Mouse (Mus musculus) fat pad, adult 2 months (tissue): Measurements from ENCODE around the gene Zfp872.
"Not testable (repeated sequence)": the region's sequence is repeated elsewhere in the genome, so short reads cannot be mapped to it uniquely, and the experiment has no call there.

Source experiments
- DNase-seq: peaks from one replicate; pipeline ENCODE4 v3.0.0-alpha.2; 2011; ENCODE audit warnings: low read depth, low spot score; ENCODE audit errors: extremely low read depth

Zfp872 gene

DNA sequence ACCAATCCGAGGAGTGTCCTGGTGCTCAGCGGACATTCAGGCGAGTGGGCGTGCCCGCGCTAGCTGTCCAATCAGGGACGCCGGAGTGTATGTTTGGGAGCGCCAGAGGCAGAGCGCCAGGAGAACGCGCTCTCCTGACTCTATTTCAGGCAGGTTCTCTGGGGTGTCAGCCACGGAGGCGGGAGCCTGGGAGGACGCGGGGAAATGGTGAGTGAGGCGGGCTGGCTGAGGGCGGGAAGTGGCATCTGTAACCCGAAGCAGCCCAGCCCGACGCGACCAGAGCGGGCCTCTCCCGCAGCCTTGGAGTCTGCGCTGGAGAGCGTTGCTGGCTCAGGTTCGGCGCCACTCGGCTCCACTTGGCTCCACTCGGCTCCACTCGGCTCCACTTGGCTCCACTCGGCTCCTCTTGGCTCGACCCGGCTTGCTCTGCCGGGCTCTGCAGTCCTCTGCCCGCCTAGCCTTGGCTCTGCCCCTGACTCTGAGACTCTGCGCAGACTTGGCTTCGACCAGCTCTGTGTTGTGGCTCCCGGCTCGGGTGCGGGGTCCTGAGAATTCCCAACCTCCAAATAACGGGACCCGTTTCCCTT is at the start of gene Zfp872:
Zfp872 (plus strand) TSS at position 66 of the 587 bp plus-strand sequence.
- no peak for DNase-seq

DNA sequence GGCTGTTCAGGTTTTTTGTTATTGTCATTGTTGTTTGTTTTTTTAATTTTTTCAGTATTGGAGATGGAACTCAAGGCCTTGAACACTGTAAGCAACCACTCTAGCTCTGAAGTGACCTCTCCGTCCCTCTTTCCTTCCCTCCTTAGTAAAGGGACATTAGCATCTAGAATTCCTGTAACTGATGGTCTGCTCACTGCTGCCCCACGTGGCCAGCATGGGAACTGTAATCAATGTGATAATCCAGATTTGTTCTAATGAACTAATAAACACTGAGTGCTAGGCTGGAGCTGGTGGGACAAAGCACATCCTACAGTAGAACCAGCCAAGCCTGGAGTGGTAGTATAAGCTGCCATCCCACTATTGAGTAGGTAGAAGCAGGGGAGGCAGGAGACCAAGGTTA is 49.4 kb upstream of the Zfp872 start:
- no peak for DNase-seq

DNA sequence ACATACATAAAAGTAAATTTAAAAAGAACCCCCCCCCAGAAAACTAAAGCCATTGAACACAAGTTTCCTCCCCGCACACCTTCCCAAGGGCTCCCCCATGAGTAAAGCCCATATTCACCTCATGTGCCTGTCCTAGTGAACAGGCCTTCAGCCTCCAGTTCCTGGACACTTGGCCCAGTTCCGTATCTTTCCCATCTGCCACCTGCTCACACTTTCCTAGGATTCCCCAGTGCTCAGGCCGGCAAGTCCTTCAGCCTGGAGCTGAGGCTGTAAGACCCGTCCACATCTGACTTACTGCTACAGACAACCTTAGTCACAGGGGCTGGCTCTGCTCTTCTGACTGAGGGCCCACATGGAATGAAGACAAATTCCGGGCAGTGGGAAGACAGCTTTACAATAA is 48.1 kb upstream of the Zfp872 start:
- no peak for DNase-seq

DNA sequence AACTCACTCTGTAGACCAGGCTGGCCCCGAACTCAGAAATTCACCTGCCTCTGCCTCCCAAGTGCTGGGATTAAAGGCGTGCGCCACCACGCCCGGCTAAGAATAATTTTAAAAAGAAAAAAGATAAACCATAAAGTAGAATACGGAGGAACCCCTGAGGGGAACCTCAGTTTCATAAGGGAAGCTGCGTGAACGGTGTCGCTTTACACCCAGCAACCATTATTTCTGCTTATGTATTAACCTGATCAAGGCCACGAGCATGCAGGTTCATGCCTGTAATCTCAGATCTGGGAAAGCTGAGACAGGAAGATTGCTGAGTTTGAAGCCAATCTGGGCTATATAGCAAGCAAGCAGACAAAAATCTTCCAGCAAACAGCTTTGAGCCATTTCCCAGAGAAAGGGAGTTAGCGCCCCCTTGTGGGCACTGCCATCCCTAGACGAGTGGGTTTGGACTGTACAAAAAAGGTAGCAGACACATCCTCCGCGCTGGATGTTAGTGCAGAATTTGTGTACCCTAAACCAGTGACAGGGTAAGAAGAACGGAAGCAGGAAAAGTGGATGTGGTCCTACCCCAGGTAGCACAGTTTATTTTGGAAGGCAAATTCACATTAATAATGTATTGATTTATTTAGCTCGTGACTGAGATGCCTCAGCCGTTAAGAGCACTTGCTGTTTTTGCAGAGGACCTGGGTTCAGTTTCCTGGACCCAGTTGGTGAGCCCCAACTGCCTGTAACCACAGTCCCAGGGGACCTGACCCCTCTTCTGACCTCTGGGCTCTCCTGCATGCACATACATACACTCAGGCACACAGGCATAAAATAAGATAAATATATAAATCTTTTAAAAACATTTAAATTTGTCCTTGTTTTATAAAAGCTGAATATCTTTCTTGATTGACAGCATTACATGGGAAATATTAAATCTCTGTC is 44.5 kb upstream of the Zfp872 start:
- no peak for DNase-seq

DNA sequence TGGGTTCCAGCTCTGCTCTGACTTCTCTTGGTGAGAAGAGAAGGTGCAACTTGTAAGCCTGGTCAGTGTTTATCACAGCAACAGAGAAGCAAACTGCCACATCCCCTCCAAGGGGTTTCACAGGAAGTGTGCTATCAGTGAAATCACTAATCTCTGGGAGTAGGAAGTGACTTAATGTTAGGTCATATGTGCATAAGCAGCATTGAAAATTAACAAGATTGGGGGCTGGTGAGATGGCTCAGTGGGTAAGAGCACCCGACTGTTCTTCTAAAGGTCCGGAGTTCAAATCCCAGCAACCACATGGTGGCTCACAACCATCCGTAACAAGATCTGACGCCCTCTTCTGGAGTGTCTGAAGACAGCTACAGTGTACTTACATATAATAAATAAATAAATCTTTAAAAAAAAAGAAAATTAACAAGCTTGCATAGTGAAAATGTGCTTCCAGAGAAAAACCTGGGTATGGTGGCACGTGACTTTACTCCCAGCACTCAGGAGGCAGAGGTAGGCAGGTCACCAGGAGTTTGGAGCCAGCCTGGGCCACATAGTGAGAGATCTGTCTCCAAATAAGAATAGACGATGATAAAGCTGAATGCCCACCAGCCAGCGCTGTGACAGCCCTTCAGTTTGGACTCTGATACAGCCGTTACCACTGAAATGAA is 43.5 kb upstream of the Zfp872 start:
- DNase-seq = no peak

DNA sequence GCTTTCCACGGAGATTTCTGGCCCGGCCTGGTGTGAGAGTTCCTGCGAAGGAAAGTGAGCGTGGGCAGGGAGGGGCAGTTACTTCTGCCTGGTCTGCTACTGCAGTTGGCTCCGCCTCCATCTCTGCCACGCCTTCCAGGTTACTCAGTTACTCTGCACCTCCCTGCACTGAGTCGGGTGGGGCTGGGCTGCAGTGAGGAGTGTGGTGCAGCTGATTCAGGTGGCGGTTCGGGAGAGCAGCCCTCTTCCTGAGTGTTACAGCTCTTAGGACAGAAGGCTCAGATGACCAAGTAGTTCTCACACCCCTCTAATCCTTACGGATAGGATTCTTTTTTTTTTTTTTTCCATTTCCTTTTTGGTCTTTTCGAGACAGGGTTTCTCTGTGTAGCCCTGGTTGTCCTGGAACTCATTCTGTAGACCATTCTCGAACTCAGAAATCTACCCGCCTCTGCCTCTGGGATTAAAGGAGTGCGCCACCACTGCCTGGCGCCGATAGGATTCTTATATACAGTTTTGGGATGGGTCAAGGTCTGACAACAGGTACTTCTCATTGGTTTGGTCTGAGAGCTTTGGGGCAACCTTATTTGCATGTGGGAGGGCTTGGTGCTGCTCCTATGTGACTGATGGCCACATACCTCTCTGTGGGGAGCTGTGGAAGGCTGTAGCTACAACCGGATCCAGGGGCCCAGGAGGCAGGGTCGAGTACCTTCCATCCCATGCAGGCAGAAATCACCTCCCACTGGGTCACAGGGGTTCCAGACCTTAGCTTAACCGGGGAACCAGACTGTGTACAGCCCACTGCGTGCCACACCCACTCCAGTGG is 38.3 kb upstream of the Zfp872 start:
- DNase-seq = no peak

DNA sequence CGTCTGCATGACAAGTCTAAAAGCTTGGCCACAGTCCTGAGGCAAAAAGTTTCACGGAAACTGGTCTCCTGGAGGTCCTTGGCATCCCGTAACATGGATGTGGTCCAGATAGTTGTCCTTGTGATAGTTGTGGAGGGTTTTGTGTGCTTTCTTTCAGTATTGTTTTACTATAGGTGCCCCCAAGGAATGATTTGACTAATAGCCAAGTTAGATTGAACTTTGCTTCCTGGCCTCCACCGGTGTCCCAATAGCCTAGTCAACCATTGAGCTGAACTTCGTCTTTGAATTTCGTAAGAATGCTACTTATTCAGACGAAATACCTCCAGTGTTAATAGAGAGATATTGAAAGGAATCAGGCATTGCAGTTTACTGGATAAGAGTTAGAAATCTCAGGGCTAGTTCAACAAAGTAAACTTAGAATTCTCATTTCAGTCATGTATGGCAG is 37.6 kb upstream of the Zfp872 start:
- not testable (repeated sequence) for DNase-seq

DNA sequence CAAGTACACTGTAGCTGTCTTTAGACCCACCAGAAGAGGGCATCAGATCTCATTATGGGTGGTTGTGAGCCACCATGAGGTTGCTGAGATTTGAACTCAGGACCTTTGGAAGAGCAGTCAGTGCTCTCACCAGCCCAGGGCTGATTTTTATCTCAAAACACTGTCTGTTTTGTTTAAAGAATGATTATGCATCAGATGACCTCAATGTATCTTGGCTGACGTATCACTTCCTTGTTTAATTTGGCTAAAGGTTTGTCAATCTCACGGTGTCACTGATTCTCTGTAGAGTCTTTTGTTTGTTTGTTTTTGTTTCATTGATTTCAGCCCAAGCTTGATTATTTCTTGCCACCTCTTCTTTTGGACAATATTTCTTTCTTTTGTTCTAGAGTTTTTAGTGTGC is 36.9 kb upstream of the Zfp872 start:
- DNase-seq = no peak

DNA sequence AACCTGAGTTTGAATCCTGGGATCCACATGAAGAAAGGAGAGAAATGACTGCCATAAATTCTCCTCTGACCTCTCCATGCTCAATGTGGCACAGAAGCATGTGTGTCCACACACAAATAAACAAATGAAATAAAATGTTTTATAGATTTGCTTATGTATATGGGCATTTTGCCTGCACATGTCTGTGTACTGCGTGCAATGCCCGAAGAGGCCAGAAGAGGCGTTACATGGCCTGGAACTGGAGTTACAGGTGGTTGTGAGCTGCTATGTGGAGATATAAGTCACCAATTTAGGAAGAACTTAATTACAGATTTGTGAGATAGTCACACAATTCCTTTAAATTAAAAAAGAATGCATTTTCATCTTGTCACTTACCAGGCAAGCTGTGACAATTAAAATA is 34.1 kb upstream of the Zfp872 start:
- DNase-seq = no peak

DNA sequence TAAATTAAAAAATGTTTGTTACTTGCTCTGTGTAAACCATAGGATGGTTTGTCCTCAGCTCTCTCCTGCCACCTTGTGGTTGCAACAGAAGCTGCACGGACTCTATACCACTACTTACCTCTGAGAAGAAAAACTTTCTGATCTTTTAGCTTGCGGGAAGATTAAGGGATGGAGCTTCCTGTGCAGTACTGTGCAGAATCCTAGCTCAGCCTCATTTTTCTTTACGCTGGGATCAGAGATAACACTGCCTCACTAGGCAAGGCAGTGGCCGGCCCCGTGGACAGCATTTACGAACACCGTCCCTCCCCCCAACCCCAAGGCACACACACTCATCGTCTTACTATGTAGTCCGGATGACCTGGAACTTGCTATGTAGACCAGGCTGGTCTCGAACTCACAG is 32.3 kb upstream of the Zfp872 start:
- no peak for DNase-seq

DNA sequence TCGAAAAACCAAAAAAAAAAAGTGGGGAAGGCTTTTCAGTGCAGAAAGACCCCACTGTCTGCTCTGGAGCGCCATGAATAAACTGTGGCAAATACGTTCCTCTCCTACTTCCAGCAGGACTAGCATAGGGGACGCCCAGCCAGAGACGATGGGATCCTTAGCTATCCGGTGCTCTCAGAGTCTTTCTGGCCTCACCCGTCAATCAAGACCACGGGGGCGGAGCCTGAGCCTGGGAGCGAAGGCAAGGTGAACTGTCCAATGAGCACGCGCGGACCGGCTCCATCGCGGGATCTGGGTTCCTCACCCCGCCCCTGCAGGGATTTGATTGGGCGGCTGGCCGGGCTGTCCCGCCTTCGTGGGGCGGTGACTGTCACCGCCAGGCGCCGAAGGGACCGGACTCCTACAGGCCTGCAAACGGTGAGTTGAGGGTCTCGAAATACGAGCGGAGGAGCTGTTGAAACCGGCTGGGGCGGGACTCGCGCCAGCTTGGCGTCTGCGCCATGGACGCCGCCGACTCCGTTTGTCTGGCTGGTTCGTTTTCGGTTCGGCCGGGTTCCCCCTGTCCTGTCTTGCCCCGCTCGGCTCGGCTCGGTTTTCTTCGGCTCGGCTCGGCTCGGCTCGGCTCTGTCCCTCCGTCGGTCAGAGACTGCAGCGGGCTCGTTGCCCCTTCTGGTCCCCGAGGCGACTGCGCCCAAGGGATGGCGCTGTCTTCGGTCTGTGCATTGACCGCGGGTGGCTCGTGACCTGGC is 31.2 kb upstream of the Zfp872 start, which contains the start of gene Pigyl:
Pigyl (plus strand) TSS at position 350 of the 749 bp plus-strand sequence.
- DNase-seq = no peak

DNA sequence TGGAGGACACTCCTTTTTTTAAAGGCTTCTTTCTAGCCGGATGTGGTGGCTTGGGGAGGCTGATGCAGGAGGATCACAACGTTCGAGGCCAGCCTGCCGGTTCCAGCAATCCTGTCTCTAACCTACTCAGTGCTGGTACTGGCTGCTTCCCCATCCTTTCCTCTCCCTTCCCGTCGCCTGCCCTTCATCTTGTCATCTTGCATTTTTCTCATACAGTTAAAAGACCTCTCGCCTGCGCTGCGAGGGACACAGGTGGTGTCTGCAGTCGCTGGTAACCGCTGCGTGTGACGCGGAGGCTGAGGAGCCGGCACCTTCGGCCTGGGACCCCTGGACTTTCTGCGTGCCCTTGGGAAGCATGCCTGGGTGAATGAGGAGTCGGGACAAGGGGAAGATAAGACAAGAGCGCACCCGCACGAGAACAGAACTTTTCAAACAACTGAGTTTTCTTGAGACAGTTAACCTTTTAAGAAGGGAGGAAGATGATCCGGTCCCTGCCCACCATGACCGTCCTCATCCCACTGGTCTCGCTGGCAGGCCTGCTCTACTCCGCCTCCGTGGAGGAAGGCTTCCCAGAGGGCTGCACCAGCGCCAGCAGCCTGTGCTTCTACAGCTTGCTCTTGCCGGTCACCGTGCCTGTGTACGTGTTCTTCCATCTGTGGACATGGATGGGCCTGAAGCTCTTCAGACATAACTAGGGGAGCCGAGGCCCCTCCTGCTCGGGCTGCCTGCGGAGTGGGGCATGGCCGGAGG is 30.2 kb upstream of the Zfp872 start:
- DNase-seq = no peak

DNA sequence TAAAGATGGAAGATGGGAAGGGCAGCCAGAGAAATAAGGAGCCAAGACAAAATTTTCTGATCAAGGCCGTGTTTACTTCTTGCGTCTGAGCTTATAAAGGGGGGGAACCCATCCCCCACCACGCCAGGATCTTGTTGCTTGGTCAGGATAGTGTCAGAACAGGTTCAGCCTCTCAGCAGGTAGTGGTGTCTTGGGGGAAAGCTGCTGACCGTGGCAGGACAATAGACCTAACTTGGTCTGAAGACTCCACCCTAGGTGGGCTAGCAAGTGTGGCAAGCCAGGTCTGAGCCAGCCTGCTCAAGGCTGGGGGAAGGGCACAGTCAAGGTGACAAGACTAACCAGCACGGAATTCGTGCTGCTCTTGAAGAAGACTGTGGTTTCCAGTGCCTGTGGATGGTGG is 26.6 kb upstream of the Zfp872 start:
- DNase-seq = no peak

DNA sequence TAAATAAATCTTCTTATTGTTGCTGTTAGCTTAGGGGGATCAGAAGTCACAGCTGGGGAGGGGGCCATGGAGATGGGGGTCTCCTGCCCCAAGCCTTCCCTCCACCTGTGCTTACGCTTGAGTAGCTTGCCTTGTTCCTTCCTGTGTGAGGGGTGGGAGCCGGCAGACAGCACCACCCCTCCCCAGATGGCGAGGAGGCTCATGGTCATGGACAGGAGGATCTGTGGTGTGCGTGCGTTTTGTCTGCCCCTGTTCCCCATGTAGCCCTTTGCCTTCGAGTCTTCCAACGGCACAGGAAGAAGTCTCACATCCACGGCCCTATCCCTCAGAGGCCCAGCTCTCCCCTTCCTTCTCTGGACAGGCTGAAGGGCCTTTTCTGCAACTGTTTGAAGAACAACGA is 25.6 kb upstream of the Zfp872 start:
- no peak for DNase-seq

DNA sequence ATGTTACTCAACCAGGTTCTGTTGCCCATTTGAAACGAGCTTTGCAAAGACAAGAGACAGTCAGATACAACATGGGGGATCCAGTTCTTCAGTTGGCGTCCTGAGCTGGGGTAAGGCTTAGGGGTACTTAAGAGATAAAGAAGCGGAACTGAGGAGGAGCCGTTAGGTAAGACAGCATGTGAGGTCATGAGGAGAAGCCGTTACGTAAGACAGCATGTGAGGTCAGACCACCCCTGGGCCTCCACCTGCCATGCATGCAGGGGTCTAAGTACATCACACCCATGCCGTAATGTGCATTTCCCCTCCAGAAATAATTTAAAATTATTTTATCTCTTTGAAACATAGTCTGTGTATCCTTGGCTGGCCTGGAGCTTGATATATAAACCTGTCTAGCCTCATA is 25.0 kb upstream of the Zfp872 start:
- DNase-seq = no peak

DNA sequence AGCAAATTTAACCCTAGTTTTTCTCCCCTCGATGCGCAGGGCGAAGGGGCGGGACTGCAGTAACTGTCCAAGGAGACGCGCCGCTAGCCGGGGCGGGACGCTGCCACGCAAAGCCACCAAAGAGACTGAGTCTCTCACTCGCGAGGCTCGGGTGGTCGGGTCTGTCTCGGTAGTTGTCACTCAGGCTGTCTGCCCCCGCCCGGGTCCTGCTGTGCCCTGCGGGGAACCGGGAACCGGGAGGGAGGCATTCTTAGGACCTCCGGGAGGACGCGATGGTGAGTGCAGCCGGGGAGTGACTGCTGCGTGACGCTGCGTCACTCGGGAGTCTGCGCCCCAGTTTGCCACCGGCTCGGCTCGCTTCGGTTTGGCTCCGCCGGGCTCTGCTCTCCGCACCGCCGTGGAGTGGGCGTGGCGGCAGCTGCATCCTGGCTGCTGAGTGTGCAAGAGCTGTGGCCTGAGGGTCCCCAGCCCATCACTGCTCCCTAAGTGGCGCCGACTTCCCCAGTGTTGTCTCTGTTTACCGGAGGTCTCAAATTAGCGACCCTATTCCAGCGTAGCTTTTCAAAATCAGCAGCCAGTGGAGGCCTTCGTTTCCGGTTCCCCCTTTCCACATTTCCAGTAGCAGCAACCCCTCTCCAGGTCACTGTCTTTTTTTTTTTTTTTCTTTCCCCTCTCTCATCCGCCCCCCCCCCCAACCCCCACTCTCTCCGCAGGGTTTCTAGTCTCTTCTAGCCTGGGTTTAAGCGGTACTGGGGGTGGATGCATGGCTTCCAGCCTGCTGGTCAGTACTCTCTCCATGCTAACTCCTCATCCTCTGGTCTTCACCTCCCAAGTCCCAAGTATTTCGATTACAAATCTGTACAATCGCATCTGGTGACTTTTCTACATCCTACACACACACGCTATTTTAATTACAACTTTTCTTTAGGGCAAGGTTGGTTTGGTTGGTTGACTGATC is 22.9 kb upstream of the Zfp872 start:
- no peak for DNase-seq

DNA sequence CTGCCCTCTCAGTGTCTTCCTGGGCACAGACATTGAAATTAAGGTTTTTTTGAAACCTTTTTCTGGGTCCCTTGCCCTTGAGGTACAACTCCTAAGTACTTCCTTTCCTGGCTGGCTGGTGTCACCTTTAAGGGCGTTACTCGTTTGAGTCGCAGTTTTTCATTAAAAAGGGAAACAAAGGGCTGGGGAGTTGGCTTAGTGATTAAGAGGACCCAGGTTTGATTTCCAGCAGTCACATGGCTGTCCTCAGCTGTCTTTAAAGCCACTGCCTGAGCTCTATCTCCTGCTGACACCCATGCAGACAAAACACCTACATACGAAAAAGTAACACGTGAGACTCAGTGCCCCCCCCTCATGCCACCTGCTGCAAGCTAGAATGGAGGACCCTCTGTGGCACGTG is 21.9 kb upstream of the Zfp872 start:
- DNase-seq = no peak

DNA sequence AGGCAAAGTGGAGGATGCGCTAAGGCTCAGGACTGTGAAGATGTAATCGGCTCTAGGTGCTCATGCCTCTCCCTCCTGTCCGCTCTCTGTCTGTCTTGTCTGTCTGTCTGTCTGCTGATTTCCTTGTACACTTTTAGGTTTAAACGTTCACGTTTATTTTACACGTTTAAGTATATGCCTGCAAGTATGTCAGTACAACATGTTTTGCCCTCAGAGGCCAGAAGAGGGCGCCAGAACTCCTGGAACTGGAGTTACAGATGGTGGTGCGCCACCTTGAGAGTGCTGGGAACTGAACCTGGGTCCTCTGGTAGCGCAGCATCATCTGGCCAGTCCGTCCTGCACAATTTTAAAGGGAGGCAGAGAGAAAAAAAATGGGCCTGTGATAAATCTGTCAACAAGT is 21.2 kb upstream of the Zfp872 start:
- no peak for DNase-seq
